ENCODE assay signal across 11 mouse cellular contexts in the genomic region with DNA sequence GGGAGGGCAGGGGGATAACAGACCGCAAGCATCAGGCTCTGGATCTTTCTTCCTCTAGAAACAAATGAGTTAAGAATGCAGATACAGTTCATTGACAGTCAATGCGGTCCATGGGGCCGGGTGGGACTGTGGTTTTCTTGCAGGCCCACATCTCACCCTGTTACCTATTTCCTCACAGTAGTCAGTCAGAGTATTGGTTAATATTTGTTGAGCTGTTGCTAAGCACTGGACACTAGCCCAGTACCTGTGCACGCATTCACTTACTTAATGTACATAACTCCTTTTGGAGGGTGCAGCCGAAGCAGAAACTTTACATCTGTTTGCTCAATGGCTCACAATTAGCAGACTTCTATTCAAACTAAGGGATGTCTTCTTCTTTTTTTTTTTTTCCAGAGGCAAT. TPM values are rescaled to one million over a fixed set of nuclear protein-coding genes. Genes with fewer than 3 reads are reported as not detected.
DNase-seq lines count a peak whose midpoint lies in the region; ATAC-seq lines count a peak whose summit lies in the region.
"Had no signal": no experiment of that assay in that cellular context is flagged by ENCODE, and none has a peak within 500 bp of the region (broad histone marks: within the 10 kb centered on the region; RNA-seq: fewer than 3 reads in every experiment).

No protein-coding gene starts in this region.

- no peak overlapping the region for H3K4me2 ChIP-seq in heart, embryonic 16.5 days (ENCODE audit: low read depth, low read length)
- H3K4me2 ChIP-seq in liver, embryonic 16.5 days (ENCODE audit: low read depth, low read length), result no peak overlapping the region
- no peak overlapping the region for H3K4me2 ChIP-seq in stomach, embryonic 14.5 days (replicated peaks; ENCODE audit: low read depth, low read length)
- H3K4me2 ChIP-seq: hindbrain, embryonic 12.5 days had no signal

- ATAC-seq in heart, embryonic 16.5 days (replicated peaks; ENCODE audit: extremely low read depth, insufficient read depth, low FRiP score), result no peak
- ATAC-seq in liver, embryonic 16.5 days (ENCODE audit: low read depth), result peak; percentile 87
- ATAC-seq in stomach, embryonic 14.5 days (ENCODE audit: insufficient number of reproducible peaks, insufficient read depth, low FRiP score, low read depth), result 0 out of 2 replicates have a peak, but pooled peaks have one; percentile 55
- ATAC-seq: activated CD4-positive, CD25-positive, alpha-beta regulatory T cell, adult 4 months had no signal

- H3K27ac ChIP-seq in heart, embryonic 16.5 days (ENCODE audit: low read length), result peak overlapping the region; percentile 73
- H3K27ac ChIP-seq in liver, embryonic 16.5 days (ENCODE audit: low read length), result no peak overlapping the region
- no peak overlapping the region for H3K27ac ChIP-seq in stomach, embryonic 14.5 days (ENCODE audit: low read length)
- no peak overlapping the region; the same call in 1 of the 2 replicates for H3K27ac ChIP-seq in embryonic facial prominence, embryonic 10.5 days (replicated peaks)
- H3K27ac ChIP-seq: hindbrain, embryonic 12.5 days; macrophage had no signal

- H3K9ac ChIP-seq in heart, embryonic 16.5 days (ENCODE audit: low read length), result no peak overlapping the region
- H3K9ac ChIP-seq in liver, embryonic 16.5 days (ENCODE audit: low read depth, low read length), result no peak overlapping the region
- H3K9ac ChIP-seq in stomach, embryonic 14.5 days (replicated peaks; ENCODE audit: low read depth, low read length), result no peak overlapping the region
- H3K9ac ChIP-seq: hindbrain, embryonic 12.5 days had no signal

- H3K27me3 ChIP-seq in heart, embryonic 16.5 days (ENCODE audit: control insufficient read depth, insufficient read depth, low read length), result no peaks in the 10 kb centered on the region
- H3K27me3 ChIP-seq in liver, embryonic 16.5 days (ENCODE audit: control insufficient read depth, insufficient read depth, low read depth, low read length), result no peaks in the 10 kb centered on the region
- no peaks in the 10 kb centered on the region for H3K27me3 ChIP-seq in stomach, embryonic 14.5 days (ENCODE audit: control insufficient read depth, insufficient read depth, low read length)
- no peaks in the 10 kb centered on the region for H3K27me3 ChIP-seq in embryonic facial prominence, embryonic 10.5 days (replicated peaks; ENCODE audit: low read depth, poor library complexity, severe bottlenecking)
- H3K27me3 ChIP-seq: hindbrain, embryonic 12.5 days had no signal

- DNase-seq in heart, adult 8-10 months (ENCODE audit: low spot score), result no peak
- peak; percentile 48 to 60 for DNase-seq in lung, adult 18-20 months
- DNase-seq in lung, postnatal 10 days, result no peak
- DNase-seq in ovary, postnatal 10 days (ENCODE audit: low spot score), result no peak
- no peak for DNase-seq in embryonic facial prominence, embryonic 10.5 days (ENCODE audit: low spot score)

- no peaks in the 10 kb centered on the region for H3K9me3 ChIP-seq in heart, embryonic 16.5 days (replicated peaks; ENCODE audit: control insufficient read depth, low read length)
- H3K9me3 ChIP-seq in liver, embryonic 16.5 days (replicated peaks; ENCODE audit: control insufficient read depth, low read length), result no peaks in the 10 kb centered on the region
- H3K9me3 ChIP-seq in stomach, embryonic 14.5 days (ENCODE audit: control insufficient read depth, low read depth, low read length), result no peaks in the 10 kb centered on the region
- H3K9me3 ChIP-seq in embryonic facial prominence, embryonic 10.5 days, result no peaks in the 10 kb centered on the region
- H3K9me3 ChIP-seq: hindbrain, embryonic 12.5 days had no signal

- H3K4me1 ChIP-seq in heart, embryonic 16.5 days (ENCODE audit: control insufficient read depth, insufficient read depth, low read length), result peaks cover 22% of the 10 kb centered on the region
- H3K4me1 ChIP-seq in liver, embryonic 16.5 days (ENCODE audit: control insufficient read depth, low read depth, low read length), result no peaks in the 10 kb centered on the region
- peaks cover 35% of the 10 kb centered on the region for H3K4me1 ChIP-seq in stomach, embryonic 14.5 days (ENCODE audit: control insufficient read depth, insufficient read depth, low read length)
- peaks cover 39% of the 10 kb centered on the region for H3K4me1 ChIP-seq in embryonic facial prominence, embryonic 10.5 days

- WGBS in heart, embryonic 16.5 days, result 68% methylated on average over 5 of the region's 5 CpGs
- WGBS in liver, embryonic 16.5 days (ENCODE audit: insufficient replicate concordance), result 63% methylated on average over 5 of the region's 5 CpGs
- WGBS in stomach, embryonic 14.5 days, result 48% methylated on average over 5 of the region's 5 CpGs
- 92% methylated on average over 5 of the region's 5 CpGs for WGBS in embryonic facial prominence, embryonic 10.5 days

- H3K36me3 ChIP-seq in heart, embryonic 16.5 days (ENCODE audit: control insufficient read depth, insufficient read depth), result no peaks in the 10 kb centered on the region
- no peaks in the 10 kb centered on the region for H3K36me3 ChIP-seq in liver, embryonic 16.5 days (ENCODE audit: control insufficient read depth, insufficient read depth)
- H3K36me3 ChIP-seq in stomach, embryonic 14.5 days (ENCODE audit: control insufficient read depth, insufficient read depth, low read length), result no peaks in the 10 kb centered on the region
- no peaks in the 10 kb centered on the region for H3K36me3 ChIP-seq in embryonic facial prominence, embryonic 10.5 days (replicated peaks)
- H3K36me3 ChIP-seq: hindbrain, embryonic 12.5 days had no signal

- no peak overlapping the region for H3K4me3 ChIP-seq in heart, embryonic 16.5 days (ENCODE audit: low read length)
- no peak overlapping the region for H3K4me3 ChIP-seq in liver, embryonic 16.5 days (ENCODE audit: low read depth, low read length)
- no peak overlapping the region for H3K4me3 ChIP-seq in stomach, embryonic 14.5 days (ENCODE audit: low read depth, low read length)
- no peak overlapping the region for H3K4me3 ChIP-seq in embryonic facial prominence, embryonic 10.5 days
- H3K4me3 ChIP-seq: hindbrain, embryonic 12.5 days had no signal

RNA-seq across cellular contexts. Expression of gene Phlda1, which starts 52.1 kb away (rescaled TPM):
- polyA plus RNA-seq in heart, embryonic 16.5 days (2015; fragmentation: Nextera tagmentation; extraction: Ambion mirVana), result 27.4 and 27.6 TPM in 2 replicates
- 10 to 100 TPM; 10.5 to 18.1 (median 12.4) TPM for total RNA-seq in heart, adult 8-10 months (2022)
- 3.1 and 4.7 TPM in 2 replicates for polyA plus RNA-seq in liver, embryonic 16.5 days (2015; fragmentation: Nextera tagmentation; extraction: Ambion mirVana)
- 56.3 and 60.2 TPM in 2 replicates for polyA plus RNA-seq in stomach, embryonic 14.5 days (2014; fragmentation: Nextera tagmentation; extraction: Ambion mirVana)
- polyA plus RNA-seq in embryonic facial prominence, embryonic 10.5 days (2016; fragmentation: Nextera tagmentation; extraction: Ambion mirVana), result 34.0 and 38.4 TPM in 2 replicates

Comparison
In these comparisons a context has a peak if more than half of its experiments do, and no peak if none do; other contexts are left out.
1. DNase-seq: peak in lung, adult 18-20 months (2 of 2); none in heart, adult 8-10 months (single experiment), lung, postnatal 10 days (single experiment), ovary, postnatal 10 days (single experiment) and embryonic facial prominence, embryonic 10.5 days (single experiment).